Mouse (Mus musculus) megakaryocyte, adult 5-6 weeks (primary cell): Measurements from ENCODE around the gene Fchsd2. TPM values are rescaled to one million over a fixed set of nuclear protein-coding genes. Genes with fewer than 3 reads are reported as not detected.

Experiments
- ATAC-seq: 2 replicates; pipeline ENCODE4 v1.8.0; 2016; ENCODE audit warnings: mild to moderate bottlenecking, inconsistent platforms; ENCODE audit not compliant: poor library complexity, severe bottlenecking
- total RNA-seq, 2 experiments: library from RNA; stranded (forward) in 1 of 2; stranded (reverse) in 1 of 2; fragments of 153-499, 151-499 nt in 1 of 2; fragments of 221-1000, 200-1000 nt in 1 of 2; gene quantifications; 2 replicates each; pipeline versions ENCODE4 v1.2.3 to v1.2.4; 2015 to 2017

Fchsd2 gene
- total RNA-seq, 2 experiments from 2014 or later: 17.2 to 19.7 TPM

DNA sequence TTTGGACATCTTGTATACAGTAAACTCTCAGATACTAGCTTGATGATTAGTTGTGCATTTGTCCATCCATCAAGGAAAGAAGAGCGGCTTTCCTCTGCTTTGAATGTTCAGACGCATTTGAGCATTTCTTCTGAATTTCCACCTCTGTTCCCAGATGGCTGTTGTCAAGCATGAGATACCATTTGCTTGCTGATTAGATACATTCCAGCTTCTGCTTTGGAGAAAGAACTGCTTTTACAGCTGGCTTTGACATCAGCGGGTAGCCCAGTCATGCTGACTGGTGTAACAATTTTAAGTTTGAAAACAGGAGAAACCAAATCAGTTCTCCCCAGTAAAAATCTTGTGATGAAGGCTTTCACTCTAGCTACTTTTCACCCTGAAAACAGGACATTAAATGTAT lies 77.8 kb downstream of the Fchsd2 start:
- no peak for ATAC-seq

DNA sequence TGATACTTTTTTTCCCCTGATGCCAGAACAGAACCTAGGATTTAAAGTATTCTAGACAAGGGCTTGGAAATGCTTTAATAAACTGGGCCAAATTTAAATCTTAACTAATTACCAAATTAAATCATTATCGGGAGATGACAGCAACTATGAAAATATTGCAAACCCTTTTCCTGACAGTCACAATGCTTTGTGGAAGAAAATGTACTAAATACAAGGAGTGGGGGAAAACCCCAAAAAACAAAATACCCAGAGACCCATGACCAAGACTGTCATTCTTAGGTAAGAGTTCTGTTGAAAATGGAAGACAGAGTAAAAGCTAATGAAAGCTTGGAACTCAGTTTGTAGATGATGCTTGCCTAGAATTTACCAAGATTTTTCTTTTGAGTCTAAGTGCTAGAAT lies 78.3 kb downstream of the Fchsd2 start:
- no peak for ATAC-seq

DNA sequence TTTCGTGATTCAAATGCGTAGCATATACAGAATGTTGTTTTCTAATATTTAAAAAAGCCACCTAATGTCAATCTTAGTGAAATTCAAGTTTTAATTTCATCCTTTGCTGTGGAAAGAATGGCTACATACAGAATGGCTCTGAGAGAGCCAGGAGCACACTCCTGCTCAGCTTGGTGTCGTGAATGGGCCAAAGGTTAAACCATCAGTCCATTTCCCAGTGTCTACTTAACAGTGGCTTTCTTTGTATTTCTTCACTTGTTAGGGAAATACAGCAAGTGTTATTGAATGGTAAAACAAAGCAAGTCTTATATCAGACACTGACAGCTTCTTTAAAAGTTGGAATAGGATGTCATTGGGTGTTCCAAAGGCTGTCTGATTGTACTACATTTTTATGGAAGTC lies 80.7 kb downstream of the Fchsd2 start:
- ATAC-seq: no peak

DNA sequence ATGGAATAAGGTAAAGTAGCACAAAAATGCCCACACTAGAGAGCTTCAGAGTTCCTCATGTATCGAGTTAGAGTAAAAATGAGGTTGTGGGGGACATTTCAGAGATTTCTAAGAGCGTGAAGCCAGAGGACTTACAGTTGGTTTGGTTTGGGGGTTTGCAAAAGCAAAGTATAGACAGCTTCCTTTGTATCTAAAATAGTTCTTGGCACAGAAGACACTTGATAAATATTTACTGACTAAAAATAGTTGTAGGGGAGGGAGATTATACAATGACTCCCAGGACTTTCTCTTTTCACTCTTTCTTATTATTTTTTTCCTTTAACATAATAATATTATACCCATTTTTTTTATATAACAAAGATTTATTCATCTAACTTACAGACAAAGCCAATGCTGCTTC lies 86.1 kb downstream of the Fchsd2 start:
- no peak for ATAC-seq

DNA sequence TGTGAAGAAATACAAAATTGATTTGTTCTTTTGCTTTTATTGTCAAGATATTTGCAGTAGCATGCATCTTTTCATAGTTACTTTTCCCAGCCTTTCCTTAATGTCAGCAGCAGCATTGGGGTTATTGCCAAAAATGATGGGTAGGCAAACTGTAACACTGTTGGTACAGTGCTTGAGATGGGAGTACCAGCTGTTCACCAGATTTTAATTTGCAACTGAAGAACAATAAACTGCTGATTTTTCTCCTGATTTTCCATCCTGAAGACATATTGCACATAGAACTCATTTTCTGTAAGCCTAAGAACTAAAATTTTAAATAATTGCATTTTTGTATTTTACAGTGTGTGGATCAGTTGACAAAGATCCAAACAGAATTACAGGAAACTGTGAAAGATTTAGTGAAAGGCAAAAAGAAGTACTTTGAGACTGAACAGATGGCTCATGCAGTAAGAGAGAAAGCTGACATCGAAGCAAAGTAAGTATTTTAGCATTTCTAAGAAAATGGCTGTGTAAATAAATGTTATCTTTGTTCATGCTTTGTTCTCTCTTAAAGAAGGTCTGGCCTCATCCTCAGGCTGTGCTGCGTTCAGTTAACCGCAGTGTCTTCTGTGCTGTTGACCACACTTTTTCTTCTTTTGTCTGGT lies 98.8 kb downstream of the Fchsd2 start:
- no peak for ATAC-seq

DNA sequence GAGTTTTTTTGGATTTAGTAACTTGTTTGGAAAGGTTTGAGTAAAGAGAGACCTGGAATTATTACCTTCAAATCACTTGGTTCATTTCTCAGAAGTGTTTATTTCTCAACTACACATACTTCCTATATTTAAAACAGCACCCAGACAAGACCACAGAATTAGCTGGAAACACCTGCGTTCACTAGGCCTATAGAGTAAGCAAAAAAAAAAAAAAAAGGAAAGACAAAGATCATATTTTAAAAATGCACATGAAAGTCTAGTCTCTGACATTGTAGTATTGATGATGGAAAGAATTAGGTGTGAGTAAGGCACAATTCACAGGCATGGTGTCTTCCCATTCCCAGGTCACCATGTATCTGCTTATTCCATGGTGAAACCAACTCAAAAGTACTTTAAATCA lies 118.2 kb downstream of the Fchsd2 start:
- ATAC-seq: no peak

DNA sequence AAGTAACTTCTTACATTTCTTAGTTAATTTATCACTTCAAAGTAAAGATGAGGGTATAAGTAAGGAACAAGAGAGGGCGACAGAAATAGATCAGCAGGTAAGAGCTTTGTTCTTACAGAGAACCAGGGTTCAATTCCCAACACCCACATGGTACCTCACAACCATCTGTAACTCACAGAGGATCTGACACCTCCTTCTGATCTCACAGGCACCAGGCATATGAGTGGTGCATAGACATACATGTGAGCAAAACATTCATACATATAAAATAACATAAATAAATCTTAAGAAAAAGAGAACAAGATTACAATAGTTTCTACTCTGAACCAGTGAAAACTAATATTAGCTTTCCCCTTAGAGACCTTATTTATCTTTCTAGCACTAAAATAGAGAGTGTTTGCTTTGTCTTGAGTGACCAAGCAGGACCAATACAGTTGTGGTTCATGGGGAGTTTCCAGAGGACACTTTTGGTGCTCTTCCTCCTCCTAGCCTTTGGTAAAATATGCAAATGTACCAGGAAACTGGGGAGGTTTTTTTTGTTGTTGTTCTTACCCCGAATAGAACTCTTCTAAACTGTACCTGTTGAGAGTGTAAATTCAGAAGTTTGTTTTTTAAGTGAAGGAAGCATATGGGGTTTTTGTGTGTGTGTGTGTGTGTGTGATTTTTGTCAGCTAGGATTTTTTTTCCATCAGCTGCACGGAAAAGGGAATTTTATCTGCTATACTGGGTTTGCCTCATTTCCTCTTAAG lies 121.0 kb downstream of the Fchsd2 start:
- ATAC-seq: no peak

DNA sequence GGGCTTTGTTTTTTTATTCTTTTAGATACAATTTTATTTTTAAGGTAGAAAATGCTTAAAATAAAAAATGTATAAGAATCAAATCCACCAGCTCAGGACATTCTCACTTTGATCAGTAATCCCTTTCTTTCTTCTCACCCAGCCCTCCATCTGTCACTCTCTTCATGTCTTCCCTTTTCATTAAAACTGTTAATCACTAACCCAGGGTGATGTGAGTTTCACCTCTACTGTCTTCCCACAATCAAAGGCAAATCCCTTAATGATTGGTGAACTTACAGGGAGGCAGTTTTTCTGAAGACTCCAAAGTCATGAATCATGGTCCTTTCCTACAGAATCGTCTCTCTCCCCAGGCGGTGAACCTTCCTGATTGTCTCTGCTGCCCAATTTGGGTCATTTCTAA lies 124.1 kb downstream of the Fchsd2 start:
- ATAC-seq: no peak

DNA sequence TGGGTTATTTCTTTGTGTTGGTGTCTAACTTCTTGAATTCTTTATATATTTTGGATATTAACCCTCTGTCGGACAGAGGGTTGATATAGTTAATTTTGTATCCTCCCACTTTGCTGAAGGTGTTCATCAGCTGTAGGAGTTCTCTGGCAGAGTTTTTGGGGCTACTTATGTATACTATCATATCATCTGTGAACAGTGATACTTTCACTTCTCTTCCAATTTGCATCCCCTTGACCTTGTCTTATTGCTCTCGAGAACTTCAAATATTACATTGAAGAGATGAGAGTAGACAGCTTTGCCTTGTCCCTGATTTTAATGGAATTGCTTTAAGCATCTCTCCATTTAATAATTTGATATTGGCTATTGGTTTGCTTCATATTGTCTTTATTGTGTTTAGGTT lies 130.8 kb downstream of the Fchsd2 start:
- no peak for ATAC-seq

DNA sequence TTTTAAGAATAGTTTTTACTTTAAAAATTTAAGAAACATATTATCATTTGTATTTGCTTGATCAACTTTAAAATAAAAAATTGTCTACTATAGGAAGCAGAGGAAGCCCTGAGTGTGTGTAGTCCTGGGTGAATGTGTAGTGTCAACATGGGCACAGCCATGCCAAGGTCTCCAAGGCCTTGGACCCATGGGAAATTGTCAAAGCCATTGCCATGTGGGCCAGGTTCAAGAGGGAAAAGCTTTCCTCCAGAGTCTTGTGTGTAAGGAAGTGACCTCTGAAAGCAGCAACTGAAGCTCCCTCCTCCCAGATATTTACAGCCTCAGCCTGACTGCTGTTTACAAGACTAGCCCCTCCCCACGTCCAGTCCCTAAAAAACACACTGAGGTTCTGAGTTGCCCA lies 136.7 kb downstream of the Fchsd2 start:
- no peak for ATAC-seq

DNA sequence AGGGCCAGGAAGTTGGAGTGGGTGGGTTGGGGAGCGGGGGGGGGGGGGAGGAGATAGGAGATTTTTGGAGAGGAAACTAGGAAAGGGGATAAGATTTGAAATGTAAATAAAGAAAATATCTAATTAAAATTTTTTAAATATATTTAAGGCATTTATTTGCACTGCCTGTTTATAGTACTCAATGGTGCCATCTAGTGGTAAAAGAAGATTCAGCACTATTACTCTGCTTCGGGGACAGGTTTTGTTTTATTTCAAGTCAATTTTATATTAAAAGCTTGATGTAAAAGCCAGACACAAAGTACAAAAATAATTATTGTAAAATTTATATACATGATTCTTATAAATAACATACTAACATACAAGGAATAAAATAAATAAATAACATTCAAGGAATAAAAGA lies 138.8 kb downstream of the Fchsd2 start:
- no peak for ATAC-seq

DNA sequence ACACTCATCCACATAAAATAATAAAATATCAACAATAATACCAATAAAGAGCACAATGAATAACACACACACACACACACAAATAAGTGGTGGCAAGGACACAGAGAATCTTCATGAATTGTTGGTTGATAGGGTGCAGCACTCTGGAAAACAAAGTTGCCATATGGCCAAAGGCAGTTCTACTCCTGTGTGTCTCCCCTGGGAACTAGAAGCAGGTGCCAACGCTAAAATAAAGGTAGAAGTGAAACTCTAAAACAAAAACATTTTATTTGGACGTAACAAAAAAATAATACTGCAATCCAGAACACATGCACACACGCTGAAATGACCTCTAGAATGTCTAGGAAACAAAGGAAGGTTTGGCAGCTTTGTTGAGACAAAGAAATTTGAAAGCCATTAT lies 140.1 kb downstream of the Fchsd2 start:
- no peak for ATAC-seq

DNA sequence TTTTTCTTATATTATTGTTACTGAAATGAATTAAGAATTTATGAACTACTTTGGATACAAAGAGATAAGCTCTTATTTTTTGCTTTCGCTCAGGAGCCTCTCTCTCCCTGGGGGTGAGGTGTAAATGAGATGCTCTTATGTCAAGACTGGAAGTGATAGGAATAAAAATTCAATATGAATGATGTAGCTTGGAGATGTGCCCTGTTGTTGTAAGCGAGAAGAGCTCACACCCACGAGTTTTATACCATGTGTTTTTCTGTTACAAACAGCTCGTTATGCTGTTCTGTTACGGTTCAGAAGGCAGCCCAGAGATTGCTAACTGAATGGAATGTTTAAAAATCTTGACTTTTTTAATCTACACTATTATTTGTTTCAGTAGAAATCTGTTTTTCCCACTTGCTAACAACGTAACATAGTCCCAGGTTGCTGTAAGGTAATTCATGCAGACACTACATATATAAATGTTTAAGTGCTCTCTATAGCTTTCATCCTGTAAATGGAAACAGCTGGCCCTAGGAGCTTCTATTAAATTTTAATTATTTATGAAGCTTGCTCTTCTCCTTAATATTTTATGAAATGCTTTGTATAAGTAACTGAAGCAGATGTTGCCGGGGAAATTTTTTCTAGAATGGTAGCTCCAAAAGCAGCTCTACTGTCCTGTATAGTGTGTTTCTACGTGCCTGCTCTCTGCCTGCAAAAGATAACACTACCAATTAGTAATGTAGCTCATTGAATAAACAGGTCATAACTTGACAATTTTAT lies 144.2 kb downstream of the Fchsd2 start:
- ATAC-seq: no peak

DNA sequence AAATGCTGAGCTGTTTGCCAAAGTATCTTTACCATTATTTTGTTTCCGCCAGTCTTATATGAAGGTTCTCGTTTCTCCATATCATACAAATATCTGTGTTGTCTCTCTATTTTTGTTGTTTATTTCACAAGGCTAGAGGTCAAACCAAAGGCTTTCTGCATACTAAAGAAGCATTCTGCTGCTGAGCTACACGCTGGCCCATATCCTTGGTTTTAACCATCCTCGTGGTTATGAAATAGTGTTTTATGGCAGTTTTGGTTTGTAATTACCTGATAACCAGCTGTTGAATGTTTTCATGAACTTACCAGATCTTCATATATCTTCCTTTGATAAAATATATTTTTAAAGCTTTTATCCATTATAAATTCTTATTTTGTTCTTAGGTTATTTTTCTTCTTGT lies 156.1 kb downstream of the Fchsd2 start:
- no peak for ATAC-seq

DNA sequence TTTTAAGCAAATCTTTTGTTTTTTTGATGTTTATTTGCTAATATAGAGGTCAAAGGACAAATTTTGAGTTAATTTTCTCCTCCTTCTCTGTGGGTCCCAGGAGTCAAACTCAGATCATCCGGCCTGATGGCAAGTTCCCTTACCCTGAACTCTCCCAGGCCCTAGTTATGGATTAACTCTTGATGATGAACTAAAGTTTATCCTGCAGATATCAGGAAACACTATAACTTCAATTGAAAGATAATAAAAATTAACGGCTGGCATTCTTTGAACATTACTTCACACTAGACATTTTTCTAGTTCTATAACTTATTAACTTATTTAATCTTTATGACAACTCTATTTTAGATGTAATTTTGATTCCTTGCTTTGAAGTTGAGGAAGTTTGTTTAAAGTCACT lies 156.5 kb downstream of the Fchsd2 start:
- ATAC-seq: no peak

DNA sequence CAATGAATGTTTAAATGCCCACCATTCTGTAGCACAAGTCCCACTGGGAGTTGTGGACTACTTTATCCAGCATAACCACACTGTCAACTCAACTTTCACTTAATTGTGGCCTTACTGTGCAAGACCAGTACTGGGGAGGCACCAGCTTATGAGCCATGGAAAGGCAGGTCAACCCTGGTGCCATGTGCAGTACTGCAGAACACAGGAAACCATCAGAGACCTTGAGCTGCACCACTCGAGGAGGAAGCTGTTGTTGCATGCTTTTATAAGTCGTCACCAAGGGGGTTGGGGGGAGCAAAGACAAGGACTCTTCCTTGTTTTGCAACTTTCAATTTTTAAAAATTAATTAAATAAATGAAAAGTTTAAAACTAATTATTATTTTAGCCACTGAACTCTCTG lies 160.4 kb downstream of the Fchsd2 start:
- ATAC-seq: no peak

DNA sequence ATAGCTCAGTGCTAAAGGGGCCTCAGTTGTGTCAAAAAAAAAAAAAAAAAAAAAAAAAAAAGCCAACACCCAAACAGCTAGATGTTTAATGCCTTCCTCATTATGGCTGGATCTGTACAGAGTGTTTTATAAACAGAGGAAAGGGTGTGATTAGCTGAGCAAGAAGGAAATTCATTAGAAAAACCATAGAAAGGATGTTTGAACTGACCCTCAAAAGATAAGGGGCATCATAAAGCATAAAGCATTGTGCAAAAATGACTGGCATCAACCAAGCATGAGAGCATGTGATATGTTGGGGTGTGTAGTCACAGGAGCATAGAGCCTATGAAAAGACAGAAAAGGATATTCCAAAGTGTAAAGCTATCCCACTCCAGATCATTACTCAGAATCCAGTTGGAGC lies 165.8 kb downstream of the Fchsd2 start:
- ATAC-seq: no peak

DNA sequence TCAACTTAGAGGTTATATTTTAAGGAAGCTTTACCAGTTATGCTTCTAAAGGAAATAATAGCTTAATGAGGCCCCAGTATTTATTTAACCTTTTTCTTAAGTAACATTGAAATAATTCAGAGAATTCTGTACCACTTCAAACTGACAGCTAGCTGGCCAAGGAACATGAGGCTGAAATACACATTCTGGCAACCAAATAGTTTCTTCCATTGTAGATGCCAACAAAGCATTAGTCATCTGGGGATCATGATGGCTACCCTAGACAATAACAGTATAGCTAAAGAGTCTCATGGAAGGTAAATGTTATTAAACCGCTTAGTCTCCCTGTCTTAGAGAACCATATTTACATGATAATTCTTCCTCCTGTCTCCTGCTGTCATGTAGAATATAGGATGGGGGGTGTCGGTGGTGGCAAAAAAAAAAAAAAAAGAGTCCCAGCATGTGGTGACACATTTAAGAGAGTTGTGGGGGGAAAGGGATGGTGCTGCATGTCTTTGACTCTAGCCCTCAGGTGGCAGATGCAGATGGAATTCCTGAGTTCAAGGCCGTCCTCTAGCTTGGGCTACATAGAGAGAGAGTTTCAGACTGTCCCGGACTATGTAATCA lies 169.4 kb downstream of the Fchsd2 start:
- ATAC-seq: no peak

DNA sequence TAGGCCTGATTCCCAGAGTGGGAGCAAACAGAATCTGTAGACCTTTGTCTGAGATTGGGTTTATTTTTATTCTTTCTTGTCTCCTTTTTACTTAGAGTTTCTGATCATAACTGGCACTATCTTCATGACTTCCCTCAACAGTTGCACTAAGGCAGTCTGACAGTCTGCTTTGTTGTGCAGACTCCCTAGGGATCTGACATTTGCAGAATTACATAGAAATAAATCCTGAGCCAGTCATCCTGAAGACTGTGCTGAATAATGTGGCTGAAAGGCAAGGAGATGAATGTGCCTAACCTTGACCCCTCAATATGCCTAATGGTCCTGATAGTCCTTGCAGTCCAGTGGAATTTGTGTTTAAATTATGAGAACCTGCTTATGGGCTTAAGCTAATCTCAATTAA lies 170.8 kb downstream of the Fchsd2 start:
- no peak for ATAC-seq

DNA sequence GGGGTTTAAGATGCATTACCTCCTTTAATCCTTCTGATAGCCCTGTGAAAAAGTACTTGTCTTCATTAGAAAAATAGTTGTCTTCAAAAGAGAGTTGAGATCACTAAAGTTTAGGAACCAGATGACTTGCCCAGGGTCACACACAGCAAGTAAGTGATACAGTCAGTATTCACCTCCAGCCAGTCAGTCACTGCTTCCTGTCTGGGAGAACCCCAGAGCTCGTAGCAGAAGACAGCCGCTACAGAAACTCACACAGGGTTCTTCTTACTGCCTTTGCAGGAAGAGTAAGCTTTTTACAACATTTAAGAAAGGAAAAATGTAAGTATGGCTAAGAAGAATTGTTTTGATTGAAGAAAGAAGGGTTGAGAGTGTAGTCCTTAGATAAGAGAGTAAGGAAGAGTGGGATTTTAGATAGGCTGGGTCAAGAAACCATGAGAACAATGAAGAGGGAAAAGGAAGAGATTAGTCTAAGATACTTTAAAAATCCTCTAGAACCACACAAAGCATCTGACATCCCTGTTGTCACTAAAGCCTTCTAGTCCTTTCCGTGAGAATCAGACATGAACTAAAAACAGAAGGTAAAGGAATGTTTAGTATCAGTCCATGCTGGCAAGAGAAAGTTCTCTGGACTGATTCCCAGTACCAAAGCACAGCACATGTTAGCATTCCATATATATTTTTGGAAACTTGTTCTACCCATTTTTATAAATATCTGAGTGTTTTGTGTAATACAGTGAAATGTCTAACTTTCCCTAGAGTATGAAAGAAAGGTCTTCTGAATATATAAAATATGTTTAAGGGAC lies 175.0 kb downstream of the Fchsd2 start:
- no peak for ATAC-seq

DNA sequence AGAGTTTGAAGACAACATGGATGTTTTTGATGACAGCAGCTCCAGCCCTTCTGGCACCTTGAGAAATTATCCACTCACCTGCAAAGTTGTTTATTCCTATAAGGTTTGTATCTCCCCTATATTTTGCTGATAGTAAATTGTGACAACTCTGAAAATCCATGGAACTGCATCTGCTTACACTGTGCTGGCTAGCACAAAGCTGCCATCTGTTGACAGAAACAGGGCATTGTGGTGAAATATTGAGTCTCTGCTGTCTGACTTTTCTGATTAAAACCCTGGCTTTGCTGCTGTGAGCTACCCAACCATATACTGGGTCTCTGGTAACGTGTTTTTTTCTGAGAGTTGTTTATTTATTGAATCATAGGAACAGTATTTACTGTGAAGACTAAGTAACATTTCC lies 178.9 kb downstream of the Fchsd2 start:
- no peak for ATAC-seq
